Mouse (Mus musculus) E14TG2a.4 (cell line): ENCODE measurements around the gene Gltpd2.
"Not testable (repeated sequence)": the region's sequence is repeated elsewhere in the genome, so short reads cannot be mapped to it uniquely, and the experiment has no call there.

Source experiments
- H3K27me3 ChIP-seq: 2 replicates; pipeline ENCODE4 v1.6.1; 2014; ENCODE audit warnings: low read length, control low read depth; ENCODE audit not compliant: insufficient read depth
- H3K36me3 ChIP-seq: 2 replicates; pipeline ENCODE4 v1.6.1; 2014; ENCODE audit warnings: low read length, control low read depth; ENCODE audit not compliant: insufficient read depth
- H3K4me1 ChIP-seq: replicated peaks from 2 replicates; pipeline ENCODE4 v1.6.1; 2014; ENCODE audit warnings: low read depth, low read length, control low read depth
- H3K4me3 ChIP-seq: replicated peaks from 2 replicates; pipeline ENCODE4 v1.5.1; 2014; ENCODE audit warnings: mild to moderate bottlenecking, low read length
- H3K9me3 ChIP-seq: 2 replicates; pipeline ENCODE4 v1.6.1; 2014; ENCODE audit warnings: low read length, control low read depth
- CTCF ChIP-seq: conservative IDR thresholded peaks from 2 replicates; pipeline ENCODE4 v1.5.1; 2014; ENCODE audit warnings: low read length
- NANOG ChIP-seq: IDR thresholded peaks from 2 replicates; pipeline ENCODE4 v1.6.1; 2014; ENCODE audit warnings: borderline replicate concordance, low read length, mixed read lengths
- POU5F1 ChIP-seq: IDR thresholded peaks from 2 replicates; pipeline ENCODE4 v1.6.1; 2014; ENCODE audit warnings: low read length, borderline replicate concordance

Gltpd2 gene

DNA sequence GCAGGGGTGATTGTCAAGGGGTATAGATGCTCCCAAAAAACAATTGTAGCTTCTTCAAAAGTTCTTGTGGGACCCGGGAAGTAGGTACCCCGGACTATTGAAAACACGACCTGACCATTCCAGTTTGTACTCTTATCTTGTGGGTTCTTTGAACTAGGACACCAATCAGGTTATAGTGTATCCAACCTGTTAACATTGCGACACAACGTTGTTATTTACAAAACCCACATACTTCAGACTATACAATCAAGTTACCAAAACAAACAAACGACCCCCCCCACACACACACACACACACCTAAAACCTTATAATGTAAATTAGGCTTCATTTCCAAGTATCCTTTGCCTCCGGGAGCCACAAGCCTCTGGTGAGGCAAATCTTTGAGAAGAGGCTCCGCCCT, 5.8 kb downstream of the Gltpd2 start:
- Histone ChIP-seq H3K27me3 (peaks cover 13% of the 10 kb centered on the region), H3K4me3 (peak overlapping the region; percentile 99), H3K4me1 (peaks cover 46% of the 10 kb centered on the region), H3K9me3 (no peaks in the 10 kb centered on the region), H3K36me3 (peaks cover 38% of the 10 kb centered on the region)
- TF ChIP-seq POU5F1 (no peak), CTCF (no peak), NANOG (no peak)

DNA sequence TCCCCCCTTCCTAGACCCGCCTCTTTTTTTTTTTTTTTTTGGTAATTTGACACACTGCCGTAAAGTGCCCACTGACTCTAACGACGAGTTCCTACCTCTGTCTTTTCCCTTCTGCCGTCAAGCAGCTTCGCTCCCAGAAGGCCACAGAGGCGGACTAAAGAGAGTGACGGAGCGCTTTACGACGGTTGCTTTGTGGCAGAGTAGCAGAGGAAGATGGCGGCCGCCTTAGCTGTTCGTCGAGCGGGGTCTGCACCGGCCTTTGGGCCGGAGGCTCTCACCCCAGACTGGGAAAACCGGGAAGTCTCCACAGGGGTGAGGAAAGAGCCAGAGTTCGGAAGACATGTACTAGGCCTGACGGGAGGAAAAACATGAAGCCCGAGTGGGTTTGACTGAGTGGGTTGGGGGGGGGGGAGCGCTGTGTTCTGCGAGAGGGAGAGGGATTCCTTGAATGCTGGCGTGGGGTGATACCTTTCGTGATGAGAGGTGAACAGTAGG, 6.2 kb downstream of the Gltpd2 start, which contains the start of gene Psmb6:
Gene Psmb6 (plus strand): TSS at position 184 of the 495 bp plus-strand sequence.
- H3K27me3 ChIP-seq, result peaks cover 8% of the 10 kb centered on the region
- TF ChIP-seq POU5F1, result no peak
- TF ChIP-seq NANOG, result no peak
- TF ChIP-seq CTCF, result no peak

DNA sequence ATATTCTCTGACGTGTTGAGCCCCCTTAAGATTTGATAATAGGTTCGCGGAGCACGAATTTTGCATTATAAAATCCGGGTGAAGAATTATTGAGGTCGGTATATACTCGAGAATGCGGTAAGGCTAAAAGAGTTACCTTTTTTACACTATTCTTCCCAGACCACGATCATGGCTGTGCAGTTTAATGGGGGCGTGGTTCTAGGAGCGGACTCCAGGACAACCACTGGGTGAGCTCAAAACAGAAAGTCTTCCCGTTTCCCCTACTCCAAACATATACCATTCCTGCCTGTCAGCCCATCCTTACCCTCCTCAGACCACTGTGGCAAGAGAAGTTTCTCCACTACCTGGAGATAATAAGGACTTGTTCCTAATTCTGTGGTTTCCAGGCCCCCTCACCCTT, 6.7 kb downstream of the Gltpd2 start:
- TF ChIP-seq CTCF (no peak), NANOG (no peak), POU5F1 (no peak)
- H3K4me1 ChIP-seq, result peaks cover 38% of the 10 kb centered on the region
- H3K4me3 ChIP-seq, result peak overlapping the region; percentile 99
- peaks cover 3% of the 10 kb centered on the region for H3K27me3 ChIP-seq
- peaks cover 38% of the 10 kb centered on the region for H3K36me3 ChIP-seq
- no peaks in the 10 kb centered on the region for H3K9me3 ChIP-seq

More for the DNA sequence above, 6.2 kb downstream of the Gltpd2 start, which contains the start of gene Psmb6:
- no peaks in the 10 kb centered on the region for H3K9me3 ChIP-seq
- H3K4me1 ChIP-seq, result peaks cover 42% of the 10 kb centered on the region
- H3K36me3 ChIP-seq, result peaks cover 38% of the 10 kb centered on the region
- peak within 1 kb of the TSS; percentile 99 for H3K4me3 ChIP-seq

DNA sequence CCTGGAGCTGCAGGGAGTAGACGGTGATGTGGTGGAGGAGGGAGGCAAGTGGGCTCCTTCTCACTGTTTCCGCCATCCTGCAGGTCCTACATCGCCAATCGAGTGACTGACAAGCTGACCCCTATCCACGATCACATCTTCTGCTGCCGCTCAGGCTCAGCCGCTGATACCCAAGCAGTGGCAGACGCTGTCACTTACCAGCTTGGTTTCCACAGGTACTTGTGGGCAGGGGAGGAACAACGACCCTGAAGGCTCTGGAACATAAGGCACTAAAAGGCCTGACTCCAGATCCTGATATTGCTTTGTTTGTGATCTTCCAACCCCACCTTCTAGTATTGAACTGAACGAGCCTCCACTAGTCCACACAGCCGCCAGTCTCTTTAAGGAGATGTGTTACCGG, 7.2 kb downstream of the Gltpd2 start:
- Histone ChIP-seq H3K36me3 (peaks cover 38% of the 10 kb centered on the region), H3K27me3 (no peaks in the 10 kb centered on the region), H3K4me3 (peak overlapping the region; percentile 99), H3K9me3 (no peaks in the 10 kb centered on the region), H3K4me1 (peaks cover 35% of the 10 kb centered on the region)
- TF ChIP-seq POU5F1, result no peak
- TF ChIP-seq NANOG, result no peak
- TF ChIP-seq CTCF, result no peak

DNA sequence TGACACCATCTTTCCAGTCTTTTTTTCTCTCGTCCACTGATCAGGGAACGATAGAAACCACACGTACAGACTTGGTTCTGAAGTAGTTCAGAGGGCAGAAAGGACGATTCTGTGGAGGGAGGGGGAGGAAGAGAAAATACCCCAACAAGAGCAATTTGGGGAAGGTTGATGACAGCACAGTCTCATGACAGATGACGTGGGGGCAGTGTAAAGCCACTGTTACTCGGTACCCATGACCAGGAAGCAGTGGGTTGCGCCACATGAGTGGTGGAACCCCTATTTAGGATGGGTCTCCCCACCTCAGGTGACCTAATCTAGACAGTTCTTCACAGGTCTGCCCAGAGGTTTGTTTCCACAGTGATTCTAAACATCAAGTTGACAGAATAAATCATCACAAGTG, 9.6 kb downstream of the Gltpd2 start:
- H3K36me3 ChIP-seq, result peaks cover 38% of the 10 kb centered on the region
- no peak for TF ChIP-seq POU5F1
- no peaks in the 10 kb centered on the region for H3K9me3 ChIP-seq
- H3K4me3 ChIP-seq, result no peak overlapping the region
- peaks cover 33% of the 10 kb centered on the region for H3K4me1 ChIP-seq
- H3K27me3 ChIP-seq, result no peaks in the 10 kb centered on the region

DNA sequence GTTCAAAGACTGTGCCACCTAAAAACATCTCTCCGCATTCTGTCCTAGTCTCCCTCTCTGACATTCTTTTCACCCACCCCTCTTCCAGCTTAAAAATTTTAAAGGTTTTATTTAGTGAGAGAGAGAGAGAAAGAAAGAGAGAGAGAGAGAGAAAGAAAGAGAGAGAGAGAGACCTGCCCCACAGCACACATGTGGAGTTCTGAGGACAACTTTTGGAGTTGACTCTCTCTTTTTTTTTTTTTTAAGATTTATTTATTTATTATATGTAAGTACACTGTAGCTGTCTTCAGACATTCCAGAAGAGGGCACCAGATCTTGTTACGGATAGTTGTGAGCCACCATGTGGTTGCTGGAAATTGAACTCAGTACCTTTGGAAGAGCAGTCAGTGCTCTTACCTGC, 12.1 kb downstream of the Gltpd2 start:
- H3K36me3 ChIP-seq, result peaks cover 35% of the 10 kb centered on the region
- not testable (repeated sequence) for H3K27me3 ChIP-seq, H3K9me3 ChIP-seq, H3K4me3 ChIP-seq
- H3K4me1 ChIP-seq, result peaks cover 21% of the 10 kb centered on the region

DNA sequence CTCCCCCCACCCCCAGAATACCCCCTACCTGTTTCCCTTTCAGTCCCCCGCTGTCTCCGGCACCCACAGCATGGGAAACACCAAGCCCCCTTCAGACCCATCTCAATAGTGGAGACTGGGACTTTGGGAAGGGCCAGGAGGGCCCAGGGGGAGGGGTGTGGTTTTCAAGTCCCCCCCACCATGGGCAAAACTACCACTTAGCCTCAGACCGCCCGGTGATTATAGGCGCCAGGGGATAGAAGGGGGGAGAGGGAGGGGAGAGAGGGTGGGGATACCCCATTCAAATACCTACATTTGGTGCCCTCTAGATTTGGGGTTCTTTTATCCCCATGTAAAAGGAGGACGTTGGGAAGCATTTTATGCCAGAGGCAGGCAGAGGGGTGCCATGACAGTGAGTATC, 13.8 kb downstream of the Gltpd2 start, which contains the start of gene Gm40193:
Gene Gm40193 (minus strand): TSS at position 101 of the 400 bp plus-strand sequence.
- no peak for TF ChIP-seq POU5F1
- no peak for TF ChIP-seq CTCF
- no peak for TF ChIP-seq NANOG
- H3K4me1 ChIP-seq, result peaks cover 9% of the 10 kb centered on the region; the same call in 1 of the 2 replicates
- H3K36me3 ChIP-seq, result peaks cover 18% of the 10 kb centered on the region
- H3K9me3 ChIP-seq, result no peaks in the 10 kb centered on the region
- peaks cover 4% of the 10 kb centered on the region for H3K27me3 ChIP-seq
- no peak within 1 kb of the TSS for H3K4me3 ChIP-seq

DNA sequence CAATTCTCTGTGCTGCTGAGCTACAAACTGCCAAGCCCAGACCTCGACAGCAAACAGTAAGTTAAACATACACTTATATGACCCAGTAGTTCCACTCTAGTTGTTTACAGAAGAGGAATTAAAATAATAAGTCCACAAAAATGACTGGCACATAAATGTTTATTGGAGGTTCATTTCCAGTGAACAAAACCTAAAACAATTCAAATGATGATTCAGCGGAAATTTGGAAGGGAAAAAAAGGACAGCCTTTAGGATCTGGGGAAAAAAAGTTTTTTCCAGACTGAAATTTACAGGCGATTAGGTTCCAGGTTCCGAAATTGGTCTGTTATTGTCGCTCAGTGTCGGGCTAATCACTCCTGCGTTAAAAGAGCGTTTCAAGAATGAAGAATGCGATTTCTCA, 20.4 kb downstream of the Gltpd2 start:
- H3K9me3 ChIP-seq, result no peaks in the 10 kb centered on the region
- H3K36me3 ChIP-seq, result no peaks in the 10 kb centered on the region
- H3K27me3 ChIP-seq, result peaks cover 56% of the 10 kb centered on the region
- no peak for TF ChIP-seq CTCF
- TF ChIP-seq POU5F1, result no peak
- TF ChIP-seq NANOG, result no peak
- peak overlapping the region; percentile 87 for H3K4me3 ChIP-seq
- peaks cover 14% of the 10 kb centered on the region for H3K4me1 ChIP-seq

DNA sequence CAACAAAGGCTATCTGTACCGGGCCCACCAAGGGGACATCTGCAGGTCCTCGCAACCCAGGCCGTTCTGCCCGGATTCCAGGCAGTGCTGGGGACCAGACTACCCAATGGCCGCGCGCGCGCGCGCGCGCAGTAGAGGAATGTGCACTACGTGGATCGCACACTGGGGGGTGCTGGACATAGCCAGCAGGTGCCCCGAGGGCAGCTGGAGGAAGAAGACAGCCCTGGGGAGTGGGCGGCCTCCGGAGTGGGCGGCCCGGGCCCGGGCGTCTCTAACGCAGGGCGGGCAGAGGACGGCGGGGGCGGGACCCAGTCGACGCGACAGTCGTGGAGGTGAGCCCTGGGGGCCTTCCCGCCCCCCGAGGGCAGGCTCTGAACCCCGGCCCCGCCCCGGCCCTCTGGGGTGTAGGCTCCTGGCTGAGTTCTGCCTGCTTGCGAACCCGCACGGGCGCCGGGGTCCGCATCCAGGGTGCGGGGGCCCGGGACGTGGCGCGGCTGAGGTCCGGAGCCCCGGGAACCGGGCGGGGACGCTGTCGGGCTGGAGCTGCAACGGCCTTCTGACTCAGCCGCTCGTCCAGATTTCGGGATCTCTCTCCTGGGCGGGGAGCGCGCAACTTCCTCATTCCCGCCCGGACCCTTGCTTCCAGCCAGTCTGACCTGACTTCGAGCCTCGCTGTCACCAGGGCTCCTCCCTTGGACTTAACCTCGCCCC, 21.0 kb downstream of the Gltpd2 start, which contains the start of gene Pld2:
Gene Pld2 (plus strand): TSS at position 188 of the 711 bp plus-strand sequence.
- H3K4me1 ChIP-seq, result peaks cover 14% of the 10 kb centered on the region
- no peaks in the 10 kb centered on the region for H3K36me3 ChIP-seq
- H3K27me3 ChIP-seq, result peaks cover 56% of the 10 kb centered on the region
- H3K4me3 ChIP-seq, result peak within 1 kb of the TSS; percentile 87
- TF ChIP-seq CTCF, result no peak; the same call in 1 of the 2 replicates
- TF ChIP-seq POU5F1, result no peak
- TF ChIP-seq NANOG, result no peak
- no peaks in the 10 kb centered on the region for H3K9me3 ChIP-seq
